Mouse (Mus musculus) stomach, postnatal 0 days (tissue): ENCODE data around the gene Arl16. TPM values are rescaled to one million over a fixed set of nuclear protein-coding genes. Genes with fewer than 3 reads are reported as not detected.

ENCODE experiments used
- ATAC-seq: fragments of 200-750 bp; cut with Nextera tagmentation; 2 replicates; pipeline ENCODE4 v1.8.0; 2017; ENCODE audit not compliant: low FRiP score, low TSS enrichment
- DNase-seq: peaks from one replicate; pipeline ENCODE4 v3.0.0-alpha.2; 2016; ENCODE audit warnings: low spot score
- H3K27ac ChIP-seq: fragments of 300-500 bp; sonication (generic); replicated peaks from 2 replicates; pipeline ENCODE4 v1.5.1; 2014; ENCODE audit warnings: mild to moderate bottlenecking, control low read depth
- H3K27me3 ChIP-seq: fragments of 300-500 bp; sonication (generic); 2 replicates; pipeline ENCODE4 v1.6.1; 2014; ENCODE audit warnings: low read length; ENCODE audit not compliant: control insufficient read depth, insufficient read depth
- H3K36me3 ChIP-seq: fragments of 300-500 bp; sonication (generic); 2 replicates; pipeline ENCODE4 v1.6.1; 2014; ENCODE audit warnings: low read length, mixed read lengths; ENCODE audit not compliant: control insufficient read depth, insufficient read depth
- H3K4me1 ChIP-seq: fragments of 300-500 bp; sonication (generic); replicated peaks from 2 replicates; pipeline ENCODE4 v1.6.1; 2014; ENCODE audit warnings: antibody characterized with exemption; ENCODE audit not compliant: control insufficient read depth, insufficient read depth
- H3K4me2 ChIP-seq: fragments of 300-500 bp; sonication (generic); replicated peaks from 2 replicates; pipeline ENCODE4 v1.6.1; 2014; ENCODE audit warnings: low read depth, mild to moderate bottlenecking, control low read depth, moderate library complexity
- H3K4me3 ChIP-seq: fragments of 300-500 bp; sonication (generic); 2 replicates; pipeline ENCODE4 v1.5.1; 2014; ENCODE audit warnings: low read depth, low read length, control low read depth
- H3K9ac ChIP-seq: fragments of 300-500 bp; sonication (generic); 2 replicates; pipeline ENCODE4 v1.6.1; 2014; ENCODE audit warnings: mild to moderate bottlenecking, low read length, control low read depth, mixed read lengths
- H3K9me3 ChIP-seq: fragments of 300-500 bp; sonication (generic); 2 replicates; pipeline ENCODE4 v1.6.1; 2016; ENCODE audit warnings: low read length; ENCODE audit not compliant: control insufficient read depth
- CTCF ChIP-seq: IDR thresholded peaks from 2 replicates; pipeline ENCODE4 v1.5.1; 2016; ENCODE audit warnings: antibody characterized with exemption, low read depth, mild to moderate bottlenecking, moderate library complexity
- EP300 ChIP-seq: optimal IDR thresholded peaks from 2 replicates; pipeline ENCODE3; 2016; ENCODE audit warnings: antibody characterized with exemption
- WGBS: fragments of 180-500 bp; shearing (Covaris S2); extraction: QIAGEN DNeasy Blood & Tissue Kit; methylation state at CpG from one replicate; pipeline ENCODE4 v1.1.7; 2014; 5-methylcytosine and 5-hydroxymethylcytosine counted together
- polyA plus RNA-seq: library from polyadenylated mRNA; unstranded; fragments of >200 nt; fragmentation: Nextera tagmentation; extraction: Ambion mirVana; gene quantifications from 2 replicates; pipeline ENCODE4 v1.2.1, GENCODE M21; 2015

Arl16 gene
- polyA plus RNA-seq, 1 experiment from 2014 or later: 30.6 TPM

GRCm38 (mm10) chr11:120442765-120443280 lies 24.6 kb downstream of the Arl16 start:
- Histone ChIP-seq H3K4me1 (no peaks in the 10 kb centered on the region), H3K27me3 (no peaks in the 10 kb centered on the region), H3K36me3 (no peaks in the 10 kb centered on the region), H3K9ac (no peak overlapping the region), H3K4me2 (no peak overlapping the region), H3K9me3 (no peaks in the 10 kb centered on the region), H3K4me3 (no peak overlapping the region), H3K27ac (no peak overlapping the region)
- 84% methylated on average over 3 of the region's 3 CpGs for WGBS
- DNase-seq: no peak
- ATAC-seq: no peak
- TF ChIP-seq EP300 (no peak), CTCF (peak; percentile 28; the same call in 1 of the 2 replicates)

- ATAC-seq (no peak), DNase-seq (no peak)
- no peaks in the 10 kb centered on the region for H3K27me3 ChIP-seq
- H3K4me1 ChIP-seq: no peaks in the 10 kb centered on the region
- no peaks in the 10 kb centered on the region for H3K9me3 ChIP-seq
- WGBS: 89% methylated on average over 3 of the region's 3 CpGs
- no peaks in the 10 kb centered on the region for H3K36me3 ChIP-seq
- no peak within 1 kb of the TSS for H3K4me2 ChIP-seq
- H3K27ac ChIP-seq: no peak within 1 kb of the TSS
- no peak within 1 kb of the TSS for H3K4me3 ChIP-seq
- H3K9ac ChIP-seq: no peak within 1 kb of the TSS
- TF ChIP-seq CTCF: no peak
- no peak for TF ChIP-seq EP300
Observed at GRCm38 (mm10) chr11:120442344-120442743, 25.1 kb downstream of the Arl16 start, which contains the start of gene Tspan10. Gene Tspan10 (plus strand): TSS chr11:120442644.

- Histone ChIP-seq H3K36me3 (peaks cover 5% of the 10 kb centered on the region), H3K9me3 (no peaks in the 10 kb centered on the region), H3K27me3 (no peaks in the 10 kb centered on the region), H3K27ac (peak overlapping the region; percentile 86), H3K4me2 (peak overlapping the region; percentile 80), H3K4me1 (no peaks in the 10 kb centered on the region), H3K4me3 (peak overlapping the region; percentile 99), H3K9ac (peak overlapping the region; percentile 95)
- no peak for DNase-seq
- WGBS: 20% methylated on average over 12 of the region's 12 CpGs
- no peak for ATAC-seq
- TF ChIP-seq EP300 (no peak), CTCF (no peak)
Observed at GRCm38 (mm10) chr11:120437857-120438385, 29.5 kb downstream of the Arl16 start.

DNA sequence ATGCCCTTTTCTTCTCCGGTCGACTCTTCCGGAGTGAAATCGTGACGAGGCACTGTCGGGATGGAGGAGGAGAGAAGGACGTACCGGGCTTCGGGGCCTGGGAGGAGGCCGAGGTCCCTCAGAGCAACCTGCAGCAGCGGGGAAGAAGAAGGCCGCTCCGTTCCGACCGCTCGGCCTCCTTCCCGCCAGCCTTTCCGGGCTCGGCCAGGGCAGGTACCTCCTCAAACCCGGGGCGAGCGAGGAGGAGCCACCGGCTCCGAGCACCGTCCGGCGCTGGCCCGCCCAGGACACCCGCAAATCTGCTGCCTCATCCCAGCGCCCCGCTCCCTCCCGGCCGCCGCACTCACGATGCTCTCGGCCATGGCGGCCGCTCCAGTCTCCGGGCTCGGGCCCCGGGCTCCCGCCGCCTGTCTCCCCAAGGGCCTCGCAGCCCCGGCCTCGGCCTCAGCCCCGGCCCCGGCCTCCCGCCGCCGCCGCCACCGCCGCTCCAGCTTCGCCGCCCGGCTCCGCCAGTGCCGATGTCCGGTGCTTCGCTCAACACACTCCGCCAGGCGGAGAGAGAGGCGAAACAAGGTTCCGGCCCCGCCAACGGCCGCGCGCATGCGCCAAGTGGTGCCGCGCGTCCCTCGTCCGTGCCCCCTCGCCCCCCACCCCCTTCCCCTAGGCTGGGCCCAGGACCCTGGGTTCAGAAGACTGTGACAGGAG lies 30.1 kb downstream of the Arl16 start, which contains the start of gene Nploc4:
Gene Nploc4, minus strand, starts transcription at position 557 of the 705 bp plus-strand sequence.
- DNase-seq (peak; percentile 90), ATAC-seq (peak; percentile 86)
- H3K36me3 ChIP-seq: peaks cover 8% of the 10 kb centered on the region
- no peaks in the 10 kb centered on the region for H3K4me1 ChIP-seq
- no peak for TF ChIP-seq EP300
- peak; percentile 32; the same call in 1 of the 2 replicates for TF ChIP-seq CTCF
- peak within 1 kb of the TSS; percentile 86 for H3K27ac ChIP-seq
- H3K27me3 ChIP-seq: no peaks in the 10 kb centered on the region
- peak within 1 kb of the TSS; percentile 80 for H3K4me2 ChIP-seq
- H3K9ac ChIP-seq: peak within 1 kb of the TSS; percentile 95
- no peaks in the 10 kb centered on the region for H3K9me3 ChIP-seq
- WGBS: 2% methylated on average over 55 of the region's 77 CpGs
- peak within 1 kb of the TSS; percentile 99 for H3K4me3 ChIP-seq

DNA sequence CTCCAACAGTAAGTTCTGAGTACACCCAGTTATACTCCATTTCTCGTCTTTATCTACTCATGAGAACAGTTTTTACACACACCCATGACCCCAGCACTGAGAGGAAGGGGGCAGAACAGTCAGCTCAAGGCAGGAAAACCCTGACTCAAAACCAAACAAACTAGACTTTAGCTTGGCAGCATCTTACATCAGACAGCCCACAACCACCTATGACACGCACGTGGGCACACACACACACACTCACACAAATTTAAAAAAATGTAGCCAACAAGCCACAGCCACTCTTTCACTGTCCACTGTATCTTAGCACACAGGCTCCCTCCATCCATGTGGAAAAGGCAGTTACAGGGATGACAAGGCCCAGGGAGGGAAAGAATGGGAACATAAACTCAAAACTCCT lies 40.7 kb downstream of the Arl16 start:
- no peak for TF ChIP-seq EP300
- Histone ChIP-seq H3K9me3 (no peaks in the 10 kb centered on the region), H3K27me3 (no peaks in the 10 kb centered on the region), H3K9ac (no peak overlapping the region), H3K4me1 (no peaks in the 10 kb centered on the region), H3K36me3 (peaks cover 28% of the 10 kb centered on the region), H3K27ac (no peak overlapping the region), H3K4me2 (no peak overlapping the region), H3K4me3 (no peak overlapping the region)
- no peak for DNase-seq
- ATAC-seq: no peak
- 79% methylated on average over 3 of the region's 3 CpGs for WGBS
